Mouse (Mus musculus) CD4-positive helper T cell, adult 2 months (primary cell): ENCODE data around the gene Abcc4.

Experiments
- DNase-seq: peaks from one replicate; pipeline ENCODE4 v3.0.0-alpha.2; 2012; ENCODE audit warnings: low read depth, missing footprints, low spot score

Abcc4 gene

DNA sequence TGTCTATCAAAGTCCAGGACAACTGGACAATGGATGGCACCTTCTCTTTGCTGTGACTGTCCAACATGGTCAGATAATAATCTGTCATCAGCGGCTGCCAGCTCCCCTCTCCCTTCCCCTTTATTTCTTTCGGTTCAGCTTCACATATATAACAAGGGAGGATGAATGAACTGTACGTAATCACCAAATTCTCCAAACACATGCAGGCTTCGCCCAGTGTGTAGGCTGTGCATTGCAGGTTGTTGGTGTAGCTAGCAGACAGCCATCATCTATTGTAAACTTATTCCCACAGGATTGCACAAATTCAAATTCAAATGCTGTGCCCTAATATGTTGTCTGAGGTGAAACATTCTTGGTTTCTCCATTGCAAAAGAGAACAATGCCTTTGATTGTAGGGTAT is 271.2 kb downstream of the Abcc4 start:
- DNase-seq = no peak

DNA sequence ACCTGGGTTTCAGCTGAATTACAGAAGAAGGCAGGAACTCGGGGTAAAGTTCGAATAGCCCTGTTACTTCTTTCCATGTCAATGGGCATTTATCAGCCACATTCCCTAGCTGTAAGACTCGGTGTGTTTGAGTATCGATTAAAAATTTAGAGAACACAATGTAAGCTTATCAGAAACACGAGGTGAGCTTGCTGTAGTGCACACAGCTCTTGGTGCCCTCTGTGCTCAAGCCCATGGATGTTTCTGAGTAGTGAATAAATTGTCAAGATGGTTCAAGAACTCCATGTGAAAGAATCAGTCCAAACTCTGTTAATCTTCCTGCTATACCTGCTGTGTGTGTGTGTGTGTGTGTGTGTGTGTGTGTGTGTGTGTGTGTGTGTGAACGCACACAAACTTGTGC is 272.2 kb downstream of the Abcc4 start:
- no peak for DNase-seq
